Mouse (Mus musculus) cortical plate, adult 2 months (tissue): ENCODE data around the gene Slc1a1. TPM values are rescaled to one million over a fixed set of nuclear protein-coding genes. Genes with fewer than 3 reads are reported as not detected.

Source experiments
- H3K27ac ChIP-seq: fragments of 200-500 bp; 2 replicates; pipeline ENCODE4 v1.5.1; 2012; ENCODE audit warnings: low read length, control low read depth, inconsistent platforms; ENCODE audit not compliant: insufficient read depth
- H3K4me1 ChIP-seq: fragments of 200-500 bp; 2 replicates; pipeline ENCODE4 v1.6.1; 2011; ENCODE audit warnings: low read length; ENCODE audit not compliant: control insufficient read depth, insufficient read depth
- H3K4me3 ChIP-seq: fragments of 200-500 bp; 2 replicates; pipeline ENCODE4 v1.5.1; 2011; ENCODE audit warnings: mild to moderate bottlenecking, low read length, control low read depth; ENCODE audit not compliant: insufficient read depth
- CTCF ChIP-seq: fragments of 200-500 bp; IDR thresholded peaks from 2 replicates; pipeline ENCODE4 v1.5.1; 2011; ENCODE audit warnings: mild to moderate bottlenecking, control low read depth, low read length; ENCODE audit not compliant: insufficient read depth; ENCODE audit errors: extremely low read depth
- POLR2A ChIP-seq: fragments of 200-500 bp; IDR thresholded peaks from 2 replicates; pipeline ENCODE4 v1.6.1; 2011; ENCODE audit warnings: mild to moderate bottlenecking, low read length, control low read depth; ENCODE audit not compliant: insufficient read depth; ENCODE audit errors: extremely low read depth
- polyA plus RNA-seq: library from polyadenylated mRNA; depleted of rRNA; stranded (reverse); fragments of >200 nt; gene quantifications from 2 replicates; pipeline ENCODE4 v1.2.3, GENCODE M21; 2012

Slc1a1 gene
- polyA plus RNA-seq, 1 experiment, result 60.4 TPM

DNA sequence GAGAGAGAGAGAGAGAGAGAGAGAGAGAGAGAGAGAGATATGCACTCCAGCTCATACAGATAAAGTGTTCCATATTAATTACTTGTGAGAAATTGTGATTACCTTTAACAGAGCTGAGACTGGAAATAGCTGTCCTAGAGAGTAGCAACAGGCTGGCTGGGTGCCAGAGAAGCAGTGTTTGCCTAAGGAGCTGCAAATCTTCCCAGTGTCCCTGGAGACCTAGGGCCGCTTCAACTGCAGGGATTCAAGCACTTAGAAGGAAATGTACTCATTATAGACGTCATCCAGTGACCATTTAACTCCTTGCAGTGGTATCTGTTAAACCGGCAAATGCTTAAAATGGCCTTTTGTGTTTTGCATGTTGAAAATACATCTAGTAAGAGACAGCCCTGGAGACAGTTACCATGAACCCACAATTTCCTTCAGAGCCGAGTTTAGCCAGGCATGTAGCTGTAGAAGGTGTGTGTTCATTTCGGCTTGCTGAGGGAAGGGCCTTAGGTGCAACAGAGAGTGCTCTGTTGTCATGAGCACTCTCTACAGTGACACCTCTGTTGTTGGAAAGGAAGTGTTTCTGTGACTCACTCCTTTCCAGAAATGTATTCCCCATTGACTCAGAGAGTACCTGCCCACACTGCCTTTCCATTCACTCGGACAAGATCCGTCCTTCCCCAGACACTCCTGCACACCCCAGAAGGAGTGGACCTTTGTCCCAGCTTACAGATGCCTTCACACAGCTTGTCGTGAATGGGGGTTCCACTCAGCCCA lies 10.3 kb downstream of the Slc1a1 start:
- H3K4me1 ChIP-seq, result peaks cover 5% of the 10 kb centered on the region
- H3K27ac ChIP-seq, result no peak overlapping the region
- TF ChIP-seq POLR2A, result no peak
- TF ChIP-seq CTCF, result no peak
- no peak overlapping the region for H3K4me3 ChIP-seq

DNA sequence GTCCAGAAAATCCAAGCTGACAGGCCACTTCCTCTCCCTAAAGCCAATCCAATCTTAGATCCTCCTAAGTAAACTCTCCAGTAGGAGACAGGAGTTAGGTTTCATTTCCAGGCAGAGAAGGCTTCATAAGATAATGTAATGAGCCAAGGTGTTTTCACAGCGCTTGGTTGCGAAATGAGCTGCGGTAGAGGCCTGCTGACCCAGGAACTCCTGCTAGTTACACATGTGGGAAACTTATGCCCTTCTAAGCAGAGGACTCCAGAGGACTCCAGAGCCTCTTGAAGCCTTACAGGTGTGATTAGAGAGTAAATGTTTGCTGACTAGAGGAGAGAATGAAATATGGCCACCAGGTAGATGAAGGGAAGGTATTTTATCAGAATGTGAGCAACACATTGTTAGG lies 15.7 kb downstream of the Slc1a1 start:
- Histone ChIP-seq H3K4me3 (no peak overlapping the region), H3K27ac (no peak overlapping the region), H3K4me1 (peaks cover 5% of the 10 kb centered on the region)
- no peak for TF ChIP-seq CTCF
- TF ChIP-seq POLR2A, result no peak

DNA sequence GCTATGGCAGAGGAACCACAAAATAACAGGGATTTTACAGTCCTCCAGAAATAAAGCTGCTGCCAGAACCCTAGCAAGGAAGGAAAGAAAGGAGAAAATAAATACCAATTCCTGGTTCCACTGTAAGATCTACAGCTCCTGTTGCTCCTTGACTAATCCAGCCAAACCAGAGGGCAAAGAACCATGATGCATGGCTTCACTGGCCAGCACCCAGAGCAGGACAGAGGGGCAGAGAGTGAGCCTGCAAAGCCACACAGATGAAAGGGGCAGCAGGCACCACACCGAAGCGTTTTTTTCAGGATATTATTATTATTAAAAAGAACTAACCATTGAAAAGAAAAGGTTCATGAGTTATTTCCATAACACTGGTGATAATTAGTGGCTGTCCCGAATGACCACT lies 17.2 kb downstream of the Slc1a1 start:
- no peak for TF ChIP-seq CTCF
- TF ChIP-seq POLR2A, result no peak
- Histone ChIP-seq H3K27ac (no peak overlapping the region), H3K4me1 (peaks cover 1% of the 10 kb centered on the region; the same call in 1 of the 2 replicates), H3K4me3 (no peak overlapping the region)

DNA sequence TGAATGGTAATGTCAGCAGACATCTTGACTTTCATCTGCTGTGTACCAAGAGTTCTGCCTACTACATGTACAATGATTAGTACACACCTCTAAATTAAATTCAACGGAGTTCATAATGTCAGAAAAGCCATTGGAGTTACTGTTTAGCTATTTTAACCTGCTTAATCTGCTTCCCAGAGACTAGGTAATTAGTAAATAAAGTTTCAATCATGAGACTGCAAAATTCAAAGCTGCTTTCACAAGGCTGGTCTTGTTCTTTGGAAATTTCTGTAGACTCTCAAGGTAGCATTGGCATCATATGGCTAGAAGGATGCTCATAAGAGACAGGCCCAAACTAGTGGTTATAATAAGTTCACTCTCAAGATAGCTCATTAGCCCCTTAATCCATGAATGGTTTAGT lies 20.0 kb downstream of the Slc1a1 start:
- TF ChIP-seq CTCF, result no peak

DNA sequence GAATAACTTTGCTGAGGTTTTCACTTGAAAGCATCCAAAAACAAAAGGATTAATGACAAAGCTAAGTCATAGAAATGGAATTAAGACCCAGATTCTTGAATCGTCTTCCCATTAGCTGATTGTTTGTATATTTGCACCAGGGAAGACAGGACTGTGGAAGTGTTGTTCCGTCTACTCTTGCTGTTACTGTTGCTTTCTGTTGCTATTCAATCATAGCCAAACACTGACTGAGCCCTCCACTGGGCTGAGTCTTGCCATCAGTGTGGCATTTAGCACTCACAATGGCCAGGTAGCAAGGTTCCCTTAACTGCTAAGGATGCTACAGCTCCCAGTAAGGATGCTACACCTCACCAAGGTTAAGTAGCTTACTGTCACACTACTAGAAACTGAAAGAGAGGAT lies 25.4 kb downstream of the Slc1a1 start:
- Histone ChIP-seq H3K27ac (no peak overlapping the region), H3K4me3 (no peak overlapping the region), H3K4me1 (no peaks in the 10 kb centered on the region)
- TF ChIP-seq CTCF (no peak), POLR2A (no peak)

More for the DNA sequence above, 20.0 kb downstream of the Slc1a1 start:
- H3K27ac ChIP-seq, result no peak overlapping the region
- no peak overlapping the region for H3K4me3 ChIP-seq
- peaks cover 1% of the 10 kb centered on the region; the same call in 1 of the 2 replicates for H3K4me1 ChIP-seq

DNA sequence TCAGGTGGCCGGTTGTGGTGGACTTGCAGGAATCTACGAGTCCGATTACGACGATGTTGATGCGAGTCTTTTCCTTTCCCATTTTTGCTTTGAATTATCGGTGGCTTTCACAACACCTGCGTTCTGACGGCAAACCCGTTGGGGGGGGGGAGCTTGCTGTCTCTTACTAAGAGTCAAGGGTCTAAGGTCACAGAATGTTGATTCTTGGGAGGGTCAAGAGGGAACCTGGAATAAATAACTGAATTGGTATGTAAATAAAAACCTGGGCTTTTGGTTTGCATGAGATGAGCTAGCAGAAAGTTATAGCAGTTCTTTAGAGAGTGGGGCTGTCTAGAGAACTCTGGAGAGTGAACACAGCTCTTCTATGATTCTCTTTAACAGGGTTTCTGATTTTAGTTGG lies 28.8 kb downstream of the Slc1a1 start:
- TF ChIP-seq CTCF (no peak), POLR2A (no peak)

DNA sequence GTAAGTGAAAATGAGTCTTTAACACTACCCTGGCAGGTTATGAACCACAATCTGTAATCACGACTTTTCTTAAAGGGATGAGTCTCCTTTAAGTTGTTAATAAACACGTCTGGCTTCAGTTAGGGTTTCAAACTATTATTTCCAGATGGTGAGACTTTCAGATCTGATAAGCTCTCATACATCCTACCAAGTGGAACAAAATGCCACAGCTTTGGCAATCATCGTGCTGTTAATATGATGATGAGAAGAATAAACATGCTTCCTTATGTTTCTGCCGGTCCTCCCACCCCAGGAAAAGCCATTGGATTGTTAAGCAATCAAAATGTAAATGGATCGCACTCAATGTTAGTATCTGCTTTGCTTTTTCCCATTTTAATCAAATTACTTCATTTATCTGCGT lies 30.1 kb downstream of the Slc1a1 start:
- TF ChIP-seq POLR2A (no peak), CTCF (no peak)
- no peaks in the 10 kb centered on the region for H3K4me1 ChIP-seq
- H3K4me3 ChIP-seq, result no peak overlapping the region
- no peak overlapping the region for H3K27ac ChIP-seq

More for the DNA sequence above, 28.8 kb downstream of the Slc1a1 start:
- no peaks in the 10 kb centered on the region for H3K4me1 ChIP-seq
- H3K4me3 ChIP-seq, result no peak overlapping the region
- H3K27ac ChIP-seq, result no peak overlapping the region

DNA sequence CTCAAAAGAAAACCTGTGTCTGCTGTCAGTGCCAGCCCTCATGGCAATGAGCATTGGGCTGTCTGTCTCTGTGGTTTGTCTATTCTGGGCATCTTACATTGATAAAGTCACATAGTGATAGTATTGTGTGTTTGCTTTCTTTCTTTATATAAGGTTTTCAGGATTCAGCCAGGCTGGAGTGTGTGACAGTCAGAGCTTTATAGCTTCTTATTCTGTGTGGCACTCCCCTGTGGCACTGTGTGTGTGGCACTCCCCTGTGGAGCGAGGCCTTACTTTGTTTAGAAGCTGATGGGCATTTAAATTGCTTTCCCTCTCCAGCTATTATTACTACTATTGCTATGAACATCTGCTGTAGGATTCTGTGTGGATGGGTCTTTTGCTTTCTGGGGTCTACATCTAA lies 30.7 kb downstream of the Slc1a1 start:
- H3K27ac ChIP-seq, result no peak overlapping the region
- no peak overlapping the region for H3K4me3 ChIP-seq
- no peak for TF ChIP-seq POLR2A
- TF ChIP-seq CTCF, result no peak
- H3K4me1 ChIP-seq, result no peaks in the 10 kb centered on the region

DNA sequence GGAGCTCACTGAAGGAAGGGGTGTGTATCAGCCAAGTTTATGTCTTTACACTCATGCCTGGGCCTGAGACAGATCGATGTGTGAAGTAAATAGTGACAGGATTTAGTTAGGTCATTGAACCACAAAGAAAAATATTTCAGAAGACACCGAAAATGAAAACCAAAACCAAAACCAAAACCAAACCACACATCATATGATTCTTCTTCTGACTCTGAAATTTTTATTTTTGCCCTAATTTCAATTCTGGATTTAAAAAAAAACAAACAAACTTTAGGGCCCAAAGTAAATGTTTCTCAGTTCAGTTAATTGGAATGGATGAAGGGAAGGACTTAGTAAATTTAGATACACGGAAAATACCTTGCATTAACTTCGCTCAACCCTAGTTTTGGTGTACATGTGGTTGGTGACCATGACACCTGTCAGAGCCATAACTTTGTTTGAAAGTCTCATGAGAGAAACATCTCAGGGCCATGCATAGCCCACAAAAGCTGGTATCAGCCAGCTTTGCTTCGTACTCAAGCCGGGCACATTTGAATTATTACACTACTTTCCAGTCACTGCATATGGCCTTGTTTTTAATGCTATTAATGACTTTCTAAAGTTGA lies 34.5 kb downstream of the Slc1a1 start:
- H3K4me3 ChIP-seq, result no peak overlapping the region
- no peaks in the 10 kb centered on the region; the same call in 1 of the 2 replicates for H3K4me1 ChIP-seq
- H3K27ac ChIP-seq, result no peak overlapping the region
- TF ChIP-seq POLR2A (no peak), CTCF (no peak)

DNA sequence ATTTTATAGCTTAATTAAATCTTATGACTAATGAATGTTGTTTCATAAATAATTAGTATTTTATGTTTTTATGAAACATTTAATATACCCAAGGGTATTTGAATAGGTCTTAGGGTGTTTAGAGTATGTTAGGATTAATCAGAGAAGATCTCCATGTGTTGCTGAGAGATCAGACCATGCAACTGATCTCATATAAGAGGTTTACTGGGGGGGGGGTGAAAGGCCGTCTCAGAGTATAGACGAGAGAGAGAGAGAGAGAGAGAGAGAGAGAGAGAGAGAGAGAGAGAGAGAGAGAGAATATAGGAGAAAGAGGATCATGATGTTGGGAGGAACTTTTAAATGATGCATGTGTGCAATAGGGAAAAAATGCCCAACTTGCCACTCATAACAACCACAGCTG lies 35.5 kb downstream of the Slc1a1 start:
- Histone ChIP-seq H3K4me1 (peaks cover 1% of the 10 kb centered on the region), H3K4me3 (no peak overlapping the region), H3K27ac (no peak overlapping the region)
- TF ChIP-seq CTCF (no peak), POLR2A (no peak)
